Mouse (Mus musculus) ES-E14 (cell line): ENCODE measurements around the gene Tmem59l.

Experiments
- ZC3H11A ChIP-seq: IDR thresholded peaks from 2 replicates; pipeline ENCODE4 v1.6.1; 2012; ENCODE audit warnings: low read depth, mild to moderate bottlenecking, inconsistent platforms, low read length, borderline replicate concordance
- ZNF384 ChIP-seq: IDR thresholded peaks from 2 replicates; pipeline ENCODE4 v1.6.1; 2012; ENCODE audit warnings: low read depth, low read length, inconsistent platforms

GRCm38 (mm10) chr8:70494416-70494945 is 7.3 kb upstream of the Tmem59l start:
- TF ChIP-seq ZNF384 (no peak), ZC3H11A (no peak)
